Mouse (Mus musculus) c-Kit-positive CD71-positive TER-119-negative erythroid progenitor cells, embryonic 14.5 days (primary cell): ENCODE data around the gene Zwilch.
"Not testable (repeated sequence)": the region's sequence is repeated elsewhere in the genome, so short reads cannot be mapped to it uniquely, and the experiment has no call there.

Source experiments
- DNase-seq: peaks from one replicate; pipeline ENCODE4 v3.0.0-alpha.2; 2013; ENCODE audit warnings: low read depth

Zwilch gene

DNA sequence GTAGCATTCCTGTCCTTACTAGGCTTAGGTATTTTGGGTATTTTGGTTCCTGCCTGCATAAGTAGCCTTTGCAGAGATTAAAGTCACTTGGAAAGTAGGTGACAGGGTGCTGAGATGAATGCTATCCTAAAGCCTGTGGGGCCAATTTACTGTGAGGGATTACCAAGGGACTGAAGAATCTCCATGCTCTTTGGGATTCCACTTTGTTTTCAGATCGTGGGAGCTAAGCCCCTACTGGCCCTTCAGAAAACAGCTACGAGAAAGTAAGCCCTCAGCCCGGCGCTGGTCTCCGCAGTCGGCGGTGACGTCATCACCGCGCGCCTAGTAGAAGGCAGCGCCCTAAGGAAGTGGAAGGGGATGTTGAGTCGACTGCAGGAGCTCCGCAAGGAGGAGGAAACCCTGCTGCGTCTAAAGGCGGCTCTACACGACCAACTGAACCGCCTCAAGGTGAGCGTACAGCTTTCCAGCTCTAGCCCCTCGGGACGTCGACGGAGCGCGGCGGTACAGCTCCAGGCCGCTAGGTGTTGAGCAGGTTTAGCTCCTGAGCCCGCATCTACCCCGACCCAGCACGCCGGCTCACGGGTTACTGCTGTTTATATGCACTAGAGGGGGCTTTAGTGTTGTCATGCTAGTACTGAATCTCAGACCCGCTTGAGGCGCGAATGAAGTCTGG lies 6.2 kb upstream of the Zwilch start, which contains the start of gene Snapc5:
Gene Snapc5, plus strand, starts transcription at position 301 of the 673 bp plus-strand sequence.
- DNase-seq = peak; percentile 92

DNA sequence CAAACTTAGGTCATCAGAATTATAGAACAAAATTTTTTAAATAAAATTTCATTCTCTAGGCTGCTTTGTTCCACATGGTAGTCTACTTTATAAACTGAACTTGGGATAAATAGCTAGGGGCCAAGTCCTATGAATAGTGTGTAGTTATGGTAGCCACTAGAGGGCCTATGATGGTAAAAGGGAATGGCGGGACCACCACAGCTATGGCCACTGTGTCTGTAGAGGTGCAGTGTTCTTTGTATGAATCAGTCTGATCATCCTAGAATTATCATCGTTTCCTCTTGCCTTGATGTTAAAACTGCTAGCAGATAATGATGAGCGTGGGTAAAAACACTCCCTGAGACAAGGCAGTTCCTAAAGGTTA lies 5.7 kb upstream of the Zwilch start:
- no peak for DNase-seq

DNA sequence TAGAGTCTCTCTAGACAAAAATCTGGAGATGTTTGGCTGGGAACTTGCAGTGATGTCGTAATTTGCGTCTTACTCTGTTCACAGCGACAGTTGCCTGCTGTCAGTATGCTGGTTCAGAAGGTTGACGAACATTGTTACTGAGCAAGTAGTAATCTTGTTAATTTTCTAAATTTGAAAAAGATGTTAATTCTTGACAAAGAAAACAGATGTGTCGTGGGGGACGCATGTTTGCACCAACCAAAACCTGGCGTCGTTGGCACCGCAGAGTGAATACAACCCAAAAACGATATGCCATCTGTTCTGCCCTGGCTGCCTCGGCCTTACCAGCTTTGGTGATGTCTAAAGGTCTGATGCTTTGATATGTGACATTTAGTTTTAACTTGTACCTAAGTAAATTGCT lies 2.5 kb upstream of the Zwilch start:
- DNase-seq = no peak

DNA sequence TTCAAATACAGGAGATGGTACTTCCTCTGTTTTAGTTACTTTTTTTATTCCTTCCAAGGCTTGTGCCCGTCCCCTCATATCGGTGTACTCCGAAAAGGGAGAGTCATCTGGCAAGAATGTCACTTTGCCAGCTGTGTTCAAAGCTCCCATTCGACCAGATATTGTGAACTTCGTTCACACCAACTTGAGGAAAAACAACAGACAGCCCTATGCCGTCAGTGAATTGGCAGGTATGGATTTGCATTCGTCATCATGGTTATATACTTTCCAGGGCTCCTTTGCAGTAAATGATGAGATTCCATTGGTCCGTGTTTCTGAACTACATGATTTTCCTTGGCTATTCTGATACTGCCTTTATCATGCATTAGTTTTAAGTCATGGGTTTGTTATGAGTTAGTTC lies 1.9 kb upstream of the Zwilch start:
- no peak for DNase-seq

DNA sequence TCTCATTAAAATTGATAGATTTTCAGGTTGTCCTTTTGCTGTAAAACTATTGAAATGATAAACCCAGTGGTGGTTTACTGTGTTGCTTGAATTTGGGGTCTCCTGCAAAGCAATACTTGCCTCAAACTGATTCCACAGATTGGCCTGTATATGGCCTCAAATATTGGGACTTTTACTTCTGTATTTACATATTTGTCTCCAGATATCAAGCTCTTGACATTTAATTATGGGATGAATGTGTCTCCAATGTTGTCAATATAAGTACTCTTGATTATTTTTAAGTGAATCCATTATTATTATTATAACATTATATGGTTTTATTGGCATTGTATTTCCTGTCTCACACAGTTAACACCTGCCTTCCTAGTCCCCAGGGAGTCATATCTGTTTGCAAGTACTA lies 1.4 kb upstream of the Zwilch start:
- no peak for DNase-seq

DNA sequence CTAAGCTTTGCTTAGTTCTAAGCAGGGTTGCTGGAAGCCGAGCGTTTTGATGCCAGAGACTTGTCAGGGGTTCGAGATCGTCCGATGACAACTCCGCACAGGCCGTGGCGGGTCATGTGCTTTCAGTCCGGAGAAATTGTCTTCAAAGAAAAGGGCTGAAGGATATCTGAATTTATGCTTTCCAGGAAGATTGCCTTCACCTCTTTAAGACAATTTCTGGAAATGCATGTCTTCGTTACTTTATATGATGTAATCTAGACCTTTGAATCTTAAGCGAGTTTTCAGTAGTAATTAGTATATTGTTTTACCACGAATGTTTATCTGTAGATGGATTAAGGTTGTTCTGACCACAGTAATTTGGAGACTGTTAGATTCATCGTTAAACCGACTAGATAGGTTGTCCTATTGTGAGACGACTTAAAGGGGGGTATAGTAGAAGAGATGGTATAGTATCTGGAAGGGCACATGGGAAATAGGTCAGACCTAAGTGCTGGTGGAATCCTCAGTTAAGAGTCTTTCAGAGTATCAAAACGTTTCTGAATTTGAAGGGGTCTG lies 839 bp upstream of the Zwilch start:
- DNase-seq = no peak

DNA sequence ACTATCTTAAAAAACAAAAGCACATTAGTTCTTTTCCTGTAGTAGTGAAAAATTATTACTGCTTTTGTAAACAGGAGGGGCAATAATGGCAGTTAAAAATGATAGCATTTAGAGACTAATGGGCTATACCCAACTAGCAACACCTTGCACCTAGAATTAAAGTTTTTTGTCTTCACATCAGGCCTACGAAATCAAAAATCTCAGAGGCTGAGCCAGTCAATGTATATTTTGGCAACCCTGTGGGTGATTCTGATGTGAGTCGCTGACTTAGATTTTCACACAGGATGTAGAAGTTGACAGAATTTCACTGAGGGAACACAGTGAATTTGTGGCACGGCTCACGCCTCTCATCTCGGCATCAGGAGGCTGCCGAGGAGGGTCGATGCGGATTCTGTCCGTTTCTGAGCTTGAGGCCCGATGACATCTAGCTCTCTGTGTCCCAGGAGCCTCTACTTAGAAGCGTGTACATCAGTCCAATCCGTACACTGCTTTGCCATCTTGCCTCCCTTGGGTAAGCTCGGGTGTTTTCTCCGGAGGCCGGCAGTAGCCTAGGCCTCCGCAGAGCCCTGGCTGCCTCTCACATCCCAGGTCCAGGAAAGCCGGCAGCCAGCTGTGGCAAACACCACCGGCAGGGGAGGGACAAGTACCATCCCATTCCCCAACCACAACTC lies 624 bp downstream of the Zwilch start:
- no peak for DNase-seq

DNA sequence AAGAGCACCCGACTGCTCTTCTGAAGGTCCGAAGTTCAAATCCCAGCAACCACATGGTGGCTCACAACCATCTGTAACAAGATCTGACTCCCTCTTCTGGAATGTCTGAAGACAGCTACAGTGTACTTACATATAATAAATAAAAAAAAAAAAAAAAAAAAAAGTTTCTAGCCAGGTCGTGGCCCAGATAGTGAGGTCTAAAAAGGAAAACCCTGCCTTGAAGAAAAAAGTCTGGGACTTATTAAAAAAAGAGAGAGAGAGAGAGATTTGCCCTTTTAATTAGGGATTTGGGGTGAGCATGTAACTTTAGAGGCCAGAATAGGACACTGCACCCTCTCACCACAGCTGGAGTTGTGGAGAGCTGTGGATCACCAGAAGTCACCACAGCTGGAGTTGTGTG lies 2.9 kb downstream of the Zwilch start:
- not testable (repeated sequence) for DNase-seq

DNA sequence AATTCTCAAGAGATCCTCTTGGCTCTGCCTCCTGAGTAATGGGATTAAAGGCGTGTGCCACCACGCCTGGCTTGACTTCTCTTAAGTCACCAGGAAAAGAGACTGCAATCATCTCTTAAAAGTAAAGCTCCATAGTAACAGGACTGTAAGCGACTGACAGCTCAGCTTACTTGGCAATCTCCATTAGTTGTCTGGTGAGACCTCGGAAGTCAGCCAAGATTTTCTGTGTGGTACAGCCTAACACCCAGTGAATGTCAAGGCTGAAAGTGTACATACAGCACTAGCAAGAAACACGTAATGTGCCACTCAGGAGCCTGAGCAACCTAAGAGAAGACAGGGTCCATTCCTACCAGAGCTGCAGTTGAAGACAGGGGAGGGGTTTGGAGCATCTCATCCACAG lies 12.4 kb downstream of the Zwilch start:
- no peak for DNase-seq

DNA sequence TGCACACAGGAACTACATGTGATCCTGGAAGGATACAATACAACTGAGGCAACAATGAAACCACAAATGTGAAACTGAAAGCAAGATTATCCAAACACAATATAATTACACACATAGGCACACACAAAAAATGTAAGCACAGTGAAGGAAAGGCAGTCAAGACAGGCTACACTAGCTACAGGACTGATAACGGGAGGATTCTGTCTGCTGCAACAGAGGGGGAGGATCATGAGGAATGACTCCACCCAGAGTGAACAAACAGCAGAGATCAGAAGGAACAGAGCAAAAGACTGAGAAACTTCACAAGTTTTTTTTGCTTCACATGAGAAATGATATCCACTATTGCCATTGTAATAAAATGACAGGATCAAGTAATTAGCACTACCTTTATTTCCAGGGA lies 16.3 kb downstream of the Zwilch start:
- DNase-seq = no peak

DNA sequence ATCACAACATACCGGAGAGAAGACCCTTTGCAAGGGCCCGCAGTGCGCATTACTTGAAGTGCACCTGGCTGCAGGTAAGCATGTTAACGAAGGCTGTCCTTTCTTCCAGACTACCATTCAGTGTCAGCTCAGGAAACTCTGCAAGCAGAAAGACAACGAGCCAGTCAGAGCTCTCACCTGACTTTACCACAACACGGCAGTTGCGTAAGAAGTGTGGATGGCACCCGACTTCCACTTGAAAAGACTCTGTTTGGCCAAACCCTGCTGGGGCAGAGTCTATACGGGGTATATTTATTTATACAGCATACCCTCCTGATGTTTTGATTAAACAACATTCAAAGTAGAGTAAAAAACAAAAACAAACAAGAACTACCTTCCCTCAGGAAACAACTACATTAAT lies 33.0 kb downstream of the Zwilch start:
- no peak for DNase-seq

DNA sequence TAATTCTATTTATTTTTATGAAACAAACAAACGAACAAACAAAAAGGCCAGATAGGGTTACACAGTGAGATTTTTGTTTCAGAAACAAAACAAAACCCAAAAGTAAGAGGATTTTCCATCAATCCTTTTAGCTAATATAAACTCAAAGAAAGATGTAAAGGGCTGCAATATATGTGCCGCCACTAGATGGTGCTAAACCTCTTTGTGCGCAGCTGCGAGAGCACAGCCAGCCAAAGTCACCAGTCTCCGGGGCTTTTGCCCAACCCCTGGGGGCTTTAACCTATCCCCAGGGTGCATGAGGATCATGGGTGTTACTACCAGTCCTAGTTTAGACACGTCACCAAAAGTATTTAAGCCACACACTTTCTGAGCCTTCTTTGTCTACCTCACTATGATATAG lies 34.0 kb downstream of the Zwilch start:
- DNase-seq = peak; percentile 28

DNA sequence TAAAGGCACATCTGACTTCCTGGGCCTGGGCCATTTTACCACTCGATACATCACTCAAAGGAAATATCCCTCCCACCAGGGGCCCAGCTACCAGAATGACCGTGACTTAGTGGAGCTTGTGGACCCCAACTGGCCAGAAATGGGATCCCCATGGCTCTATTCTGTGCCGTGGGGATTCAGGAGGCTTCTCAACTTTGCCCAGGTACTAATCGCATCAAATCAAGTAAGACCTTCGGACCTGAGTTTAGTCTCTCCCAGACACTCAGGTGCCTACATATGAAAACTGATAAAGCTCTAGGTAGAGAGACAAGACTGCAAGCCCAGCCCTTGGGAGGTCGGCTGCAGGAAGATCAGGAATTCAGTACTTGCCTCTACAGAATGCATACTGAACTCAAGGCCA lies 41.3 kb downstream of the Zwilch start:
- no peak for DNase-seq

DNA sequence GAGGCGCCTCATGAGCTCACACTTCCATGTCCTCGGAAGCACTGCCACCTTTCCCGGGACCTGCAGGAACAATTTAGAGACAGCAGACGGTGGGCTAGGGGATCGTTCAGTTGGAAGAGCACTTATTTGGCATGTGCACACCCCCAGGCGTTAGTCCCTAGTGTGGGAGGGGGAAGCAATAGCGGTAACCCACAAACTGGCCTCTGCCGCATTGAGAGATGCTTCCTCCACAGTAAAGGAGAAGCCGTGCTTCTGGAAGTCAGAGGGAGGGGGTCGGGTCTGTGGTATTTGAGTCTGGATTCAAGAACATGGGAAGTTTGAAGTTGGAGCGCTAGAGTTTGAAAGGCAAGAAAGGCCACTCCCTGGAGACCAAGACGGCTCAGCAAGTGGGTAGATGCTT lies 46.8 kb downstream of the Zwilch start:
- DNase-seq = no peak

DNA sequence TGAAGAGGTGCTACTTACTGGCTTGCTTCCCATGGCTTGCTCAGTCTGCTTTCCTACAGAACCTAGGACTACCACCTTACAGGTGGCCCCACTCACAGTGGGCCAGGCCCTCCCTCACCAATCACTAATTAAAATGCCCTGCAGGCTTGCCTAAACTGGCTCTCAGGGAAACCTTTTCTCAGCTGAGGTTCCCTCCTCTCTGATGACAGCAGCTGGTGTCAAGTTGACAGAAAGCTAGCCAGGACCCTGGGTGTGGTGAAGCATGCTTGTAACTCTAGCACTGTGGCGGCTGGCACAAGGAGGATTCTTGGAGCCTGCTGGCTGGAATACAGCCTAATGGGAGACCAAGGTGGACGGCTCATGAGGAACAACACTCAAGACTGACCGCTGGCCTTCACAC lies 47.6 kb downstream of the Zwilch start:
- no peak for DNase-seq

DNA sequence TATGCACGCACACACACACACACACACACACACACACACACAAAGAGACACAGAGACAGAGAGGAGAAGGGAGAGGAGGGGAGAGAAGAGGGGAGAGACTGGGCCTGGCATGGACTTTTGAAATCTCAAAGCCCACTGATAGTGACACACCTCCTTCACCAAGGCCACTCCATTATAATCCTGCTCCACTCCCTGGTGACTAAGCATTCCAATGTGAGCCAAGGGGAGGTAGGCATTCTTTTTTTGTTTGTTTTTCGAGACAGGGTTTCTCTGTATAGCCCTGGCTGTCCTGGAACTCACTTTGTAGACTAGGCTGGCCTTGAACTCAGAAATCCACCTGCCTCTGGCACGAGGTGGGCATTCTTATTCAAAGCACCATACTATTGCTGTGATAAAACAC lies 48.1 kb downstream of the Zwilch start:
- DNase-seq = not testable (repeated sequence)

DNA sequence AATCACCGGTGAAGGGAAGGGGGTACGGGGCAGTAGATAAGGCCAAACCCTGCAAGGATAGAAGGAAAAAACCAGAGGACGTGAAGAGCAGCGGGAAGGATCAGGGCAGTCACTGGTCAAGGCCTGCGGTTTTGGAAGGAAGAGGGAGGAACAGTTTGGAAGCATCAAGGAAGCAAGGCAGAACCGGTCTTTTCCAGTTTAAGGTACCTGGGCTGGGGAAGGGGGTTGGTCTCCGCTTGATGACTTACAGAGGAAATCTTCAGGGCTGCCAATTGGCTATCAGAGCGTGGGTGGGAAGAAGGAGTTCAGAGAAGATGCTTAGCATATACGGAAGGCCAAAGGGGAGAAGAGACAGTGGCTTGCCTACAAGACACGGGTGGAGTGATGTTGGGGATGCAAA lies 50.3 kb downstream of the Zwilch start:
- DNase-seq = no peak

DNA sequence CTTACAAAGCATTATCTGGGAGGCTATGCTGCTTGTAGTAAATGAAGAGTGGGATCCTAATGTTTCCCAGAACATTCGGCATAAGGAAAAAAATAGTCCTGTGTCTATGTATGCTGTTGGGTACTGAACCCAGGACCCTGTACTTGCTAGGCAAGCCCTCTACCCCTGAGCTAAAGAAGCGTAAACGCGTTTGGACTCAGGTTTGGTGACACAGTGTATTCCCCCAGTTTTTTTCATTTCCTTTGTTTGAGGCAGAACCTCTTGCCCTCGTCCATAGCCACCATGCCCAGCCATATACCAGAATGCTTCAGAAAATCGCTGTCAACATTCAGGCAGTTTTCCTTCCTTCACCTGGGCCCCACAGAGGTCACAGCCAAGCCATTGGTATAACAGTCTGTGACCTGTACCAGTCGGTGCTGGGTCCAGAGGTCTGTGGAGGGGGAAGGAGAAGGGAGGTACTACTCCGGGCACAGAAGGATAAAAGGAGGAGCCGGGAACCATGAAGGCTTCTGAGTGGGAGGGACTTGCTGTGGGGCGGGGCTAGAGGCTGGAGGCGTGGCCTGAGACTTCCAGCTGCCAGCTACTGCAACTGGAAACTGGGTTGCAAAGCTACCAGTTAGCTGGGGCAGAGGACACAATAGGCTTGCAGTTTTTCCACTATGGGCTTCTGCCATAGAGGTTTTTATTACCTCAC lies 52.2 kb downstream of the Zwilch start:
- peak; percentile 50 for DNase-seq

DNA sequence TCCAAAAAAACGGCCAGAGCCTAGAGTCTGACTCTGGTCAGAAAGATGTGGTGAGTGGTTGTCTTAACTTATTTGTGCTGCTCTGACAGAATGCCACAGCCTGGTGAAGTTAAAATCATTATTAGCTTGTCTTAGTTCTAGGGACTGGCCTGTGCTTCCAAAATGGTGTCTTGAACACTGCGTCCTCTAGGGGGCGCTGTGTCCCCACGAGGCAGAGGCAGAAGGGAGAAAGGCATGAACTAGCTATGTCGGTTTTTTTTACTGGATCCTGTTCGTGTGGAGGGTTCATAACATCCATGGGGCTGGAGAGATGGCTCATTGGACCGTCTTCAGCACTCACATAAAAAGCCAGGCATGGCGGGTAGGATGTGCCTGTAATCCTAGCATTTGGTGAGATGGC lies 53.0 kb downstream of the Zwilch start:
- DNase-seq = peak; percentile 76

DNA sequence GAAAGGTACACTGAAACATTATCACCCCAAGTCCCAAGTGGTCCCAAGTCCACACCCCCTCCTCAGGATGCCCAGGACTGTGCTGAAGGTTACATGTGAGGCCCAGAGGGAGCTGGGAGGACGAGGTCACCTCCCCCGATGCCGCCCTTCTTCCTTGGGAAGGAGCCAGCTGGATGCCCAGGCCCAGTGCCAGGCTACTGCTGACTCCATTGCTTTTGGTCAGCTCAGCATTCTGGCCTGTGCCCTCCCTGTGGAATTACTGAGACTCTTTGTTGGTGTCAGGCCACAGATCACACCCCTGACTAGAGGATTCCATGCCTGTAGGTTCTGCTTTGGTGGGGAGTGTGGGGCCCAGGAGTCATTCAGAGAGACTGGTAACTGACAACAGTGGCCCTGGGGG lies 56.0 kb downstream of the Zwilch start, which contains the start of gene Lctl:
Gene Lctl, plus strand, starts transcription at position 272 of the 400 bp plus-strand sequence.
- no peak for DNase-seq

DNA sequence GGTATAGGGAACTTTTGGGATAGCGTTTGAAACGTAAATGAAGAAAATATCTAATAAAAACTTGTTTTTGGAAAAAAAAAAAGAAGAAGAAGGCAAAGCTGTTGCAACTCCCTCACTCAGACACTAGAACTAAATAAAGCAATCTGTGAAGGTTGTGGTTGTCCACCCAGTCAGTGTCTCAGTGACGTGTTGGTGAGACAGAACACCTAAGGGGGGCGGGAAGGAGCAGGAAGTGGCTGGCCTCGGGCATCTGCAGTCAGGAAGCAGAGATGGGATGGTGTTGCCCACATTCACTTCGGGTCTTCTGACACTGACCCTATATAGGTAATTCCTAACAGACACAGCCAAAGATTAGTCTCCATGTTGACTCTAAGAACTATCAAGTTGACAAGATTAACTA lies 57.1 kb downstream of the Zwilch start:
- no peak for DNase-seq

DNA sequence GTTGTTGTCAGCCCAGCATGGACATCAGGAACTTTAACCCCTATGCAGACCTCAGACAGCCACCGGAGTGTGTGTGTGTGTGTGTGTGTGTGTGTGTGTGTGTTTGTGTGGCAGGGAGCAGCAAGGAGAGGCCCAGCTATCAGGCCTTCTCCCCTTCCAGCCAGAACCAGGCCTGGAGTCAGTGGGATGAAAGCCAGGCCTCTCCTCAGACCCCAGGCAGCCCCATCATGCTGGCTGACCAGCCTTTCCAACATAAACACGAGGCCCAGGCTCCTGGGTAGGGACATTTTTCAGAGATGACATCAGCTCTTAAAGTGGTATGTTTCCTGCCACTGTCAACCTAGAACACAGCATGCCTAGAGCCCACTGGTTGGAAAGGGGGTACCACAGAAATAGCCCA lies 58.3 kb downstream of the Zwilch start:
- no peak for DNase-seq

DNA sequence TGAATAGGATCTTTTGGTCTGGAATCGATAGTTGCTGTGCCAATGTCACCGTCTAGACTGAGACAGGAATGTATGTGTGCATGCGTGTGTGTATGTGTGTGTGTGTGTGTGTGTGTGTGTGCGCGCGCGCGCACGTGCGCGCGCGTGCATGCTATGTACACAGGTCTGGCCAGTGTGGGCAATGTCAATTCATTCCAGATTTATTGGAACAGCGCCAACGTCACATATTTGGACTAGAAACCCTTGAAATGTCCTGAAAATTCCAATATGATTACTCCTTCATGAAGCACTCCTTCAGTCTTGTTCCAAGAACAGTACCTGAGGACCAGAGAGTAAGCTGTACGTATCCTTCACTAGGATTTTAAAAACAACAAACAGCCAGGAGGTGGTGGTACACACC lies 62.4 kb downstream of the Zwilch start:
- DNase-seq = no peak
